Mouse (Mus musculus): ENCODE results near the gene Gm45902. TPM values are rescaled to one million over a fixed set of nuclear protein-coding genes. Genes with fewer than 3 reads are reported as not detected.

The Gm45902 gene
- polyA plus RNA-seq, 1 experiment from 2014 or later: 8.8 TPM

DNA sequence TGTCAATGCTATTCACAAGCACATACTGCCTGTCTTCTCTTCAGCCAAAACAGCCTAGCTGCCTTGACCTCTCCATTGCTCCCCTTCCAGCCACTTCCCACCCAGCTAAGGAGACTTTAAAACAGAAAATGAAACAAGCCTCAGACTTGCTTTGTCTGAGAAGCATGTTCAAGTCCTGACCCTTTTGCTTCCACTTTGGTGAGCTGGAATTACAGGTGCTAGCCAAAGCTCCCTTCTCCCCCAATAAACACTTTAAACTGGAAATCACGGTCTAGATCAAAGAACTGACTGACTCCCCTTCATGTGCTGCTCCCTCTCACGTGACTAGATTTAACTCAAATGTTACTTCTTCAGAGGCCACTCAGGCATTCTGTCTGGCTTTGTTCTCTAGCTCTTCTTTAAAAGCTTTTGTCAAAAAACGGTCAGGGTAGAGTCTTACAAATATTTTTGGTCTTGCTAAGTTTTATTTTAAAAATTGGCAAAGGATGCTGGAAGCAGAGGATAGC lies 36.8 kb downstream of the Gm45902 start:
- peaks cover 17% of the 10 kb centered on the region for H3K4me1 ChIP-seq (replicated peaks)
- peak overlapping the region; percentile 97 for H3K27ac ChIP-seq
- WGBS: 72% methylated on average over 3 of the region's 3 CpGs
- 0 out of 2 replicates have a peak, but pooled peaks cover 4% of the 10 kb centered on the region for H3K9me3 ChIP-seq
- DNase-seq (ENCODE audit: low spot score): no peak
- H3K4me3 ChIP-seq: peak overlapping the region; percentile 86; the same call in 1 of the 2 replicates
- peaks cover 15% of the 10 kb centered on the region for H3K36me3 ChIP-seq
- no peaks in the 10 kb centered on the region for H3K27me3 ChIP-seq (ENCODE audit: insufficient read depth, poor library complexity, severe bottlenecking)

- WGBS: under 1% methylated on average over 42 of the region's 42 CpGs
Observed at GRCm38 (mm10) chr2:3474861-3475283, 37.7 kb downstream of the Gm45902 start, which contains the start of gene Suv39h2. Gene Suv39h2 (minus strand): TSS chr2:3475031.

GRCm38 (mm10) chr2:3474361-3474805 lies 38.2 kb downstream of the Gm45902 start:
- DNase-seq (ENCODE audit: low spot score): peak; percentile 77
- H3K36me3 ChIP-seq: peaks cover 28% of the 10 kb centered on the region
- H3K9me3 ChIP-seq: 0 out of 2 replicates have a peak, but pooled peaks cover 3% of the 10 kb centered on the region
- peak overlapping the region; percentile 97 for H3K27ac ChIP-seq
- no peaks in the 10 kb centered on the region for H3K27me3 ChIP-seq (ENCODE audit: insufficient read depth, poor library complexity, severe bottlenecking)
- WGBS: under 1% methylated on average over 46 of the region's 46 CpGs
- peaks cover 17% of the 10 kb centered on the region for H3K4me1 ChIP-seq (replicated peaks)
- H3K4me3 ChIP-seq: peak overlapping the region; percentile 86

More at GRCm38 (mm10) chr2:3474861-3475283, 37.7 kb downstream of the Gm45902 start, which contains the start of gene Suv39h2:
- Histone ChIP-seq H3K4me3 (peak within 1 kb of the TSS; percentile 86), H3K27me3 (ENCODE audit: insufficient read depth, poor library complexity, severe bottlenecking) (no peaks in the 10 kb centered on the region), H3K9me3 (0 out of 2 replicates have a peak, but pooled peaks cover 4% of the 10 kb centered on the region), H3K27ac (peak within 1 kb of the TSS; percentile 97), H3K36me3 (peaks cover 23% of the 10 kb centered on the region), H3K4me1 (replicated peaks) (peaks cover 17% of the 10 kb centered on the region)
- peak; percentile 99 for DNase-seq (ENCODE audit: low spot score)

DNA sequence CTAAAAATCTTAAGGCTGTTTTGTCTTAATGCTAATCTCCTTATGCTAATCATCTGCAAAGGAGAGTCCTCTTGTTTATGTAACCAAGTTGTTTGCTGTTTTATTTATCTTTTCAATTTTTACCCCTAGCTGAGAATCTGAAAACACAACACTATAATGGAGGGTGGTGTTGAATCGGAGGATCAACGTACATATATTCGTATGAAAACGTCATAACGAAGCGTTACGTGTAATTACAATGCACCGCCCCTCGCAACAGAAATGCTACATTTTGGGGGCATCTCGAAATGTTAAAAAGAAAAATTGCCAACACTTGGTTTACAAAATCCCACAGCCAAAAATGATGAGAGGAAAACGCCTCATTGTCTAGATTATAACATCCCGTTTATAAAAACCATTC lies 38.7 kb downstream of the Gm45902 start:
- WGBS: under 1% methylated on average over 12 of the region's 12 CpGs
- Histone ChIP-seq H3K4me3 (peak overlapping the region; percentile 86), H3K9me3 (no peaks in the 10 kb centered on the region), H3K4me1 (replicated peaks) (peaks cover 17% of the 10 kb centered on the region), H3K27ac (peak overlapping the region; percentile 97), H3K36me3 (peaks cover 33% of the 10 kb centered on the region), H3K27me3 (ENCODE audit: insufficient read depth, poor library complexity, severe bottlenecking) (no peaks in the 10 kb centered on the region)
- DNase-seq (ENCODE audit: low spot score): no peak

DNA sequence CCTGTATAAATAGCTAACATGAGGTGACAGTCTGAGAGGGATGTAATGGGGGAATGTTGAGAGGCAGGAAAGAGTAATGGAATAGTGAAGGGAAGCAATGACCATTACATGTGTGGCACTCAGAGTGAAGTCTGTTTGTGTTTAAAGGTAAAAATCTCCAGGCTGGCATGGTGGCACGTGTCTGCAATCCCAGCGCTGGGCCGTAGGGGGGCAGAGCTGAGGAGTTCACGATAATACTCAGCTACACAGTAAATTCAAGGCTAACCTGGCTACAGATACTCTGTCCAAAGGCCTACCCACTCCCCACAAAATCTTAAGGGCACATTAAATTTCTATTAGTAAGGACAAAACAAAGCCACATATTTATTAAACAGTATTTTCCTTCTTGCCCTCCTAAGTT lies 56.0 kb downstream of the Gm45902 start:
- Histone ChIP-seq H3K4me3 (no peak overlapping the region), H3K27ac (no peak overlapping the region), H3K9me3 (no peaks in the 10 kb centered on the region), H3K36me3 (peaks cover 94% of the 10 kb centered on the region), H3K4me1 (replicated peaks) (no peaks in the 10 kb centered on the region), H3K27me3 (ENCODE audit: insufficient read depth, poor library complexity, severe bottlenecking) (no peaks in the 10 kb centered on the region)
- WGBS: 90% methylated on average over 4 of the region's 4 CpGs
- no peak for DNase-seq (ENCODE audit: low spot score)

Other genes with a start within 250 kb of the Gm45902 start
- gene Nmt2, start 228.6 kb downstream of the Gm45902 start, polyA plus RNA-seq (2016; fragmentation: Nextera tagmentation; extraction: Ambion mirVana): 57.5 and 65.1 TPM in 2 replicates
- 17.0 and 22.1 TPM in 2 replicates for gene Rpp38, start 180.1 kb downstream of the Gm45902 start, polyA plus RNA-seq (2016; fragmentation: Nextera tagmentation; extraction: Ambion mirVana)
- gene Acbd7, start 176.6 kb downstream of the Gm45902 start, polyA plus RNA-seq (2016; fragmentation: Nextera tagmentation; extraction: Ambion mirVana): 0.67 TPM in 1 of 2 replicates, not detected in the other
- gene Olah, start 115.6 kb downstream of the Gm45902 start, polyA plus RNA-seq (2016; fragmentation: Nextera tagmentation; extraction: Ambion mirVana): not detected in 2 replicates
- 1.3 and 6.5 TPM in 2 replicates for gene Meig1, start 90.1 kb downstream of the Gm45902 start, polyA plus RNA-seq (2016; fragmentation: Nextera tagmentation; extraction: Ambion mirVana)
- gene Dclre1c, start 88.7 kb downstream of the Gm45902 start, polyA plus RNA-seq (2016; fragmentation: Nextera tagmentation; extraction: Ambion mirVana): 7.4 and 8.4 TPM in 2 replicates
- 27.2 and 38.9 TPM in 2 replicates for gene Suv39h2, start 37.8 kb downstream of the Gm45902 start, polyA plus RNA-seq (2016; fragmentation: Nextera tagmentation; extraction: Ambion mirVana)
- 110 and 136 TPM in 2 replicates for gene Hspa14, start within 50 bp of the Gm45902 start, polyA plus RNA-seq (2016; fragmentation: Nextera tagmentation; extraction: Ambion mirVana)
- 0.14 and 0.27 TPM in 2 replicates for gene Cdnf, start 240 bp upstream of the Gm45902 start, polyA plus RNA-seq (2016; fragmentation: Nextera tagmentation; extraction: Ambion mirVana)
- gene Fam107b, start 57.7 kb upstream of the Gm45902 start, polyA plus RNA-seq (2016; fragmentation: Nextera tagmentation; extraction: Ambion mirVana): 44.2 and 46.8 TPM in 2 replicates

Measured in hindbrain, embryonic 10.5 days (tissue).